Mouse (Mus musculus) G1E (cell line): ENCODE measurements at regions not wholly inside any gene's neighbourhood (a gene's known extent, or its start where the extent isn't known, plus 50 kb on each side); places are given as distances from the start of the nearest gene placed in this dataset.

Experiments used
- CTCF ChIP-seq: IDR thresholded peaks from 2 replicates; pipeline ENCODE4 v1.5.1; 2012; ENCODE audit warnings: low read depth, low read length, inconsistent platforms, mixed read lengths
- POLR2AphosphoS5 ChIP-seq: IDR thresholded peaks from 2 replicates; pipeline ENCODE4 v1.6.1; 2012; ENCODE audit warnings: low read depth, low read length, inconsistent platforms; ENCODE audit not compliant: insufficient replicate concordance
- TAL1 ChIP-seq: conservative IDR thresholded peaks from 2 replicates; pipeline ENCODE4 v1.6.1; 2012; ENCODE audit warnings: low read depth, low read length, inconsistent platforms, mixed read lengths

- TF ChIP-seq CTCF, result no peak
- no peak for TF ChIP-seq TAL1
- no peak for TF ChIP-seq POLR2AphosphoS5
Observed at GRCm38 (mm10) chr8:126845530-126846187, 100.0 kb downstream of the Tomm20 start.
